Mouse (Mus musculus): ENCODE data around the gene Yipf6.

Gene Yipf6

DNA sequence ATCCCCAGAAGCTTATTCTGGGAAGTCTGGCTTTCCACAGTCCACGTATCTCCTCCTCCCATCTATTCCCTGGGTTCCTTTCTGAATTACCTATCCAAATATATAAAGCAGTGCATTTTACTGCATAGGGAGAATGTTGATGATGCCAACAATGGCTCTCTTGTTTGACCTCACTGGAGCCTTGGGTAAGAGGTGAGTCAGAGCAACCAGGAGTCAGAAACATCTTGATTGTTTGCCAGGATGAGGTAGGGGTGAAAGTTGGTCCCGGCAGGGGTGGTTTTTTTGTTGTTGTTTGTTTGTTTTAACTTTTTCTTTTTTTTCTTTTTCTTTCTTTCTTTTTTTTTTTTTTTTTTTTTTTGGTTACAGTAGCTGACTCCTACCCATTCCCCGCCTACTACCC is at the start of gene Yipf6:
Yipf6 (plus strand) TSS at position 216 of the 400 bp plus-strand sequence.
- in situ Hi-C loops (cut with MboI; ENCODE audit: unreplicated experiment in 2 of 2): loop anchor here in 1 of 2 experiments (25.0 kb wide), 1 partner anchor 649 kb away; no protein-coding TSS in a partner anchor

DNA sequence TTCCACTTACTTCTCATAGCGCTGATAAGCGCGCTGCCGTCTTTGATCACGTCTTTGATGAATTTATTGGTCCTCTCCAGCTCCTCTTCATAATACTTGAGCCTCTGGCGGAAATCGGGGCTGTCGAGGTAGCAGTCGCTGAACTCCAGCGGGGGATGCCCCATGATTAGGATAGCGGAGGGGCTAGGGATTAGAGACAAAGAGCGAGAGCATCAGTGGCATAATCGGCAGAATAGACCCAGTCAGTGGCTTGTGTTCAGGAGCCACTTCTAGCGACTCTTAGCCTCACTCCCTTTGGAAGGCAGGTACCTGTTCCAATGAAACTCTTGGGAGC is 46.1 kb upstream of the Yipf6 start:
- in situ Hi-C loops (cut with MboI; ENCODE audit: unreplicated experiment in 2 of 2): no loop called here

DNA sequence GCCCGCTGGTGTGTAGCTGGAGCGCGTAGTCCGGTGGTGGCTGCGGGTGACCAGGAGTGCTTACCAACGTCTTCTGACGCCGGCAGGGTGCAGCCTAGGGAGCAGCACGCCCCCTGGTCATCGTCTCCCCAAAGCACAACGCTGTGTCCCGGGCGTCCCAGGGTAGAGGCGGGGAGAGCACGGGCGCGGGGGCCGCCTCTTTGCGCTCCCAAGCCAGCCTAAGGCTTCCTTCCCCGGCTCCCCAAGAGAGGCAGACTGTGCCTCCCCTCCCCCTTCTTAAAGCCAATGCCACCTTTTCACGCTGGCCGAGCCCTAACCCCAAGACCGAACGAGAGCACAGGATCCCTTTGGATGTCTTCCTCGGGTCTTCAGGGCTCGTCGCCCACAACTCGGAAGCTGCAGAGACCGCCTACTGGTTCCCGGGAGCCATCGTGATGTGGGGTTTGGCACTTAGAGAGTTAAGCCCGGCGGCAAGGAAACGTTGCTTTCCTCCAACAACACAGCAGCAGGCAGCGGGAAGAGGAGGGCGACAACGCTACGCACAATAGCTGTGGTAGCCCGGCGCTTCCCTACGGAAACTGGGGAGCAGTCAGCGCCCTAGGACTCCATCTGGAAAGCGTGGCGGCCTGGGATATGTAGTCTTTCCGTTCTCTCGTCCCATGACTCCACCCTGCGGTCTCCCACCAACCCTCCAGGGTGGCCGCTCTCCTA is 45.6 kb upstream of the Yipf6 start, which contains the start of gene Ophn1:
Ophn1 (minus strand) TSS at position 620 of the 711 bp plus-strand sequence.
- in situ Hi-C loops (cut with MboI; ENCODE audit: unreplicated experiment in 2 of 2): no loop called here

DNA sequence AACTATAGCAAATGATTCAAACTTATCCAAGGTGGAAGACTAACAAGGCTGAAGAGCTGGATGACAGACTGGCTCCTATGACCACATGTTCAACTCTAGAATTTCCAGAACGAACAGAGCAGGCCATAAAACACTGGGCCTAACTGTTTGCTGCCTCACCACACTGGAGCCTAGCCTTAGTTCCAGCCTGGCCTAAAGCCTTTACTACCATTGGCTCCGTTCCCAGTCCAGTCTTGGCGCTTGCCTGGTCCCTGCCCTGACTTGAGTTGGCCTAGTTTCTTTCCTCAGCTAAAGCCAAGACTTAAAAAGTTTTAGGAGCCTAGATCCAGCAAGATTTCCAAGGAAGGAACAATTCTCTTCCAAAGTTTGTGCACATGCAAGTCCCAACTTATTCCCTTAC is 37.8 kb upstream of the Yipf6 start:
- in situ Hi-C loops (cut with MboI; ENCODE audit: unreplicated experiment in 2 of 2): no loop called here

DNA sequence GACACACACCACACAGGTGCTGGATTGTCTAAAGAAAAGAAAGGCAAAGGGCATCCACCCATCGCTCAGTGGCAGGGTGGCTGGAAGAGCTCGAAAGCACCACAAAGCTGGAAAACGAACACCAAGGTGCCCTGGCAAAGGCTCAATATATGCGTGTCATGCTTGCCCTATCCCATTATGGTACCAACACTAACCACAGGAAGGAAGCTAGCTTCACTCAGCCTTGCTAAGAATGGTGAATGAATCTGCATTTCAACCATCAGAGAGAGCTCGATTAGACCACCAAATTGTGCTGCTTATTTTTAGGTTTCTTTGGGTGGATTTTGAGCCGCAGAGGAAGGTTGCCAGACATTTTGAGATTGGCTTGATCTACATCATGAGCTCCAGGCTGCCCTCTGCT is 31.9 kb upstream of the Yipf6 start:
- in situ Hi-C loops (cut with MboI; ENCODE audit: unreplicated experiment in 2 of 2): no loop called here

DNA sequence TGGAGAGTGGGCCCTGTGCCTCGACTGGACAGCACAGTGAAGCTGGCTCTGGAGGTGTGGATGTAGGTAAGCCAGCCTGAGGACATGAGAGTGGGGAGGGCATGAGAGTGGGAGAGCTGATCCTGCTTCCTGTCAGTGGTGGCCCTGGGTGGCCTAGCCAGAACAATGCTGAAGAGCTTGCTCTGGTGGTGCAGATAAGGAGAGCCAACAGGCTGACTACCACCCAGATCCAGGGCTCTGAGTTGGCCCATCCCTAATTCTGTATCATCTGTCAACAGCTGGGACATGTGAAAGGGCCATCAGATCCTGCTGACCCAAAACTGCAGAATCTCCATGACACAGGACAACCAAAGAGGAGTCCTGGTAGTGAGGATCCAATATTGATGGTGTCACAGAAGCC is 27.2 kb upstream of the Yipf6 start:
- in situ Hi-C loops (cut with MboI; ENCODE audit: unreplicated experiment in 2 of 2): no loop called here

DNA sequence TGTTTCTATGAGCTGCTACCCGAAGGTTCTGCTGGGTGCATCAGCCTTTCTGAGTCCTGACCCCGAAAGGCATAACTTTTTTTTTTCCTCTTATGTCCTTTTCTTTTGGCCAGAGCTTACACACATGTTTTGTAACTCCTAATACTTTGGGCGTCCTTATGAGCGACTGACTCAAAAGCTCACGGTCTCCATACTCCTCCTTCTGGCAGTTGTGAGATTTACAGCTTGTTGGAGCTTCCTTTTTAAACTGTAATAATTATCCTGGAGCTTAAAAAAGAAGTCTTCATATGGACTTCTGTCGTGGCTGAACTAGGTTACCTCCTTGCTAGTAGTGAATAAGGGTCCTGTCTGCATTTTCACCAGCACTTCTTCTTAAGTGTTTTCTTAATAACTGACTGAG is 16.7 kb upstream of the Yipf6 start:
- in situ Hi-C loops (cut with MboI; ENCODE audit: unreplicated experiment in 2 of 2): loop anchor here in 1 of 2 experiments (5.0 kb wide), 1 partner anchor 217 kb away; no protein-coding TSS in a partner anchor

DNA sequence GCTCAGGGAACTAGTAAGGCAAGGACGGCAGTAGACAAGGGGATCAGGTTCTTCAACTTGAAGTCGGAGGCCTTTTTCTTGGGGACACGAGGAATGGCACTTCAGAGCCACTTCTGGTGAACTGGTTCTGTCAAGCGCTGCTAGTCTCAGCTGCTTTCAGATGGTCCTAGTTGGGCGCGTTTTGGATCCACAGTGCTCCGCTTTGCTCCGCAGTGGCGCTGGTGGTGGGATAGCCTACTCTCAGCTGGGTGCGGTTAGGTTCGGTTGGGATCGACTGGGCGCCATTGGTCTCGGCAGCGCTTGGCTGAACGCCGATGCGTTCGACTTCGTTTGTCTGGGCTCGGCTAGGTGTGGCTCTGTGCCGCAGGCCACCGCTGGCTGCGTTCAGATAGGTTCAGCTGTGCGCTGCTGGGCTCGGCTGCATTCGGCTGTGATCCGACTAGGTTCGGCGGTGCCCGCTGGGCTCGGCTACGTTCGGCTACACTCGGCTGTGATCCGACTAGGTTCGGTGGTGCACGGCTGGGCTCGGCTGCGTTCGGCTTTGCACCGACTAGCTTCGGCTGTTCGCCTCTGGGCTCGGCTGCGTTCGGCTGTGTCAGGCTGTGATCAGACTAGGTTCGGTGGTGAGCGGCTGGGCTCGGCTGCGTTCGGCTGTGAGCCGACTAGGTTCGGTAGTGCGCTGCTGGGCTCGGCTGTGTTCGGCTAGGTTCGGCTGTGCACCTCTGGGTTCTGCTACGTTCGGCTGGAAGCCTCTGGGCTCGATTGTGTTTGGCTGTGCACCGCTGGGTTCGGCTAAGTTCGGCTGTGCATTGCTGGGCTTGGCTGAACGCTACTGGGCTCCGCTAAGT is 815 bp downstream of the Yipf6 start:
- in situ Hi-C loops (cut with MboI; ENCODE audit: unreplicated experiment in 2 of 2): loop anchor here in 1 of 2 experiments (25.0 kb wide), 1 partner anchor 650 kb away; no protein-coding TSS in a partner anchor

DNA sequence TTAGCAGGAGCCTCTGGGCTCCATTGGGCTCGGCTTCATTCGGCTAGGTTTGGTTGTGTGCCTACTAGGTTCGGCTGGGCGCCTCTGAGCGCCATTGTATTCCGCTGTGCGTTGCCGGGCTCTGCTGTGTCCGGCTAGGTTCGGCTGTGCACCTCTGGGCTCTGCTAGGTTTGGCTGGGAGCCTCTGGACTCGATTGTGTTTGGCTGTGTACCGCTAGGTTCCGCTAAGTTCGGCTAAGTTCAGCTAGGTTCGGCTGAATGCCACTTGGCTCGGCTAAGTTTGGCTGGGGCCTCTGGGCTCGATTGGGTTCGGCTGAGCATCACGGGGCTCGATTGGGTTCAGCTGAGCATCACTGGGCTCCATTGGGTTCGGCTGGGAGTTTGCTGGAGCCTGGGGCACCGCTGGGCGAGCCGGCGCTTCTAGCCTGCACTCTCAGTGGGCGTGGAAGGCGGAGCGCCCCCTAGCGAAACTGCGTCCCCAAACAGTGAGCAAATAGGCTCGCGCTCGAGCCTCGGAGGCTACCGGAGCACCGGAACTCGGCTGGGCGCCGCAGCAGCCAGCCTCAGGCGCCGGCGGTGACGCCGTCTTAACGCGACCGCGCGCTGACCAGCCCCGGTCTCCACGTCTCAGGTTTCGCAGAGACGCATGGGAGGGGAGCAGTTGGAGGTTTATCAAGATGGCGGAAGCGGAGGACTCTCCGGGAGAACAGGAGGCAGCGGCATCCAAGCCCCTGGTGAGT is 1.6 kb downstream of the Yipf6 start:
- in situ Hi-C loops (cut with MboI; ENCODE audit: unreplicated experiment in 2 of 2): loop anchor here in 1 of 2 experiments (25.0 kb wide), 1 partner anchor 650 kb away; no protein-coding TSS in a partner anchor

DNA sequence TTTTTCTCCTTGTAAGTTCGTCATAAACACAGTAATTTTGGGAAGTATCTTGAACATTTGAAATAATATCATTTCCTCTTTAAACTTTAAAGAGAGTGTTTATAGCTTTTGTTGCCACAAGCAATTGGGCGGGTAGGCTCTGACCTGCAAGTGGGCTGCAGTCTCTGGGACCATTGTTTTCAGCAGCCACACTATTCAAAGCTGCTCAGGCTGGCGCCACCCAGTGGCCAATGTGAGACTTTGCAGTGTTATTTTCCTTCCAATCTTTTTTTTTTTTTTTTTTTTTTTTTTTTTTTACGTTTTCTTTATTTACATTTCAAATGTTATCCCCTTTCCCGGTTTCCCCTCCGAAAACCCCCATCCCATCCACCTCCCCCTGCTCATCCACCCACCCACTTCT is 17.8 kb downstream of the Yipf6 start:
- in situ Hi-C loops (cut with MboI; ENCODE audit: unreplicated experiment in 2 of 2): no loop called here

DNA sequence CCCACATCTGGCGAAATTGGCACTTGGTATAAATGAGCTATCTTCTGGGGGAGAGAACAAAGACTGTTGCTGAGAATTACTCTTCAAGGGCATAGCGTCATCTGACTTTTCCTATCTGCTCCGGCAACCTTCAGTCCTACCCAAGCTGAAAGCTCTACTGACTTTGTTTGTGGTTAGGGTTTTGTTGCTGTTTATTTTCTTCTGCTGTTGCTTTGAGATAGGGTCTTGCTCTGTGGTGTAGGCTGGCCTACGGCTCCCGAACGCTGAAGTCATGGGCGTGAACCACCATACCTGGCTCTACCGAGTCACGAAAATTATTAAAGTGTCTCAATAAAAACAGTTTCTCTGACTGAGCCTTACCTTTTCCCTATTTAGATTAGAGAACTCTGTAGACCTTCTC is 22.2 kb downstream of the Yipf6 start:
- in situ Hi-C loops (cut with MboI; ENCODE audit: unreplicated experiment in 2 of 2): no loop called here

DNA sequence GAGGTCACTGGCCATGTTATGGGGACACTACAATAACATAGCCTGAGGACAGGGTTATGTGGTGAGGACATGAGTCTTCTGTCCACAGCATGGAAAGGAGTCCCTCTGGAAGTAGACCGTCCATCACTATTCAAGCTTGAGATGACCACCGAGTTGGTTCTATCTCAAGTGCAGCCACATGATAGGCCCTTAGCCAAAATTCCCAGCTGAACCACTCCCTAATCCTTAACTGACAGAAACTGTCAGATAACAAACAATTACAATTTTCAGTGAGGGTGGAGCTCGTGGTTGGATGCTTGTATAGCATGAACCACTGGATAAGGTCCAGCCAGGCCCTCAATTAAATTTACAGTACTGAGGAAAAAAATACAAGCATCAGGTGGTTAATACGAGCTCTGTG is 22.9 kb downstream of the Yipf6 start:
- in situ Hi-C loops (cut with MboI; ENCODE audit: unreplicated experiment in 2 of 2): no loop called here

DNA sequence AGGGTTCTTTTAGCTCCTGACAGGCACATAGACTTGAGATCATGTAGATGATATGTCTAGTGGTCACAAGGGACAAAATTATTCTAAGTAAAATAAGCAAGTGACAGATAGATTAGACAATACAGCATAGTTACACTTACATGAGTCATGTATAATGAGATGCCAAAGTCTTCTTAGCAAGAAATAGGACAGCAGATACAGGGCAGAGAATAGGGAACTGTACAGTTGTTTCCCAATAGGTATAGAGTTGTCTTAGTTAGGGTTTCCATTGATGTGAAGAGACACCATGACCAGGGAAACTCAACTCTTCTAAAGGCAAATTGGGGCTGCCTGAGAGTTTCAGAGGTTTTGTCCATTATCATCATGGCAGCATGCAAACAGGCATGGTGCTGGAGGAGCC is 27.6 kb downstream of the Yipf6 start:
- in situ Hi-C loops (cut with MboI; ENCODE audit: unreplicated experiment in 2 of 2): no loop called here

DNA sequence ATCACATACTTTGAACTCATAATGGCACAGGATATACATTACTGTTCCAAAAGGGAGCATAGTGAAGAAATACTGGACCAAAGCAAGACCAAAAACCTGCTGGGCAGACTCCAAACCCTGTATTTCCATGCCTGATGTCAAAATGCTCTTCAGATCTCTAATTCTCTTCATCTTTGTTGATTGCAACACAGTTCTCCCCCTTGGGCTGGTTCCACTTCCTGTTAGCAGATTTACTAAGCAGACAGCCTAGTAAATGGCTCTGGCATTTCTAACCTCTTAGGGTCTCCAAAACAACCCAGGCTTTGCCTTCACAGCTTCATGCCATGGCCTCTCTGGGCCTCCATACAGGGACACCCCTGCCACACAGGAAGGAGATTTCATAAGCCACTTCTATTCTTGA is 28.4 kb downstream of the Yipf6 start:
- in situ Hi-C loops (cut with MboI; ENCODE audit: unreplicated experiment in 2 of 2): no loop called here

DNA sequence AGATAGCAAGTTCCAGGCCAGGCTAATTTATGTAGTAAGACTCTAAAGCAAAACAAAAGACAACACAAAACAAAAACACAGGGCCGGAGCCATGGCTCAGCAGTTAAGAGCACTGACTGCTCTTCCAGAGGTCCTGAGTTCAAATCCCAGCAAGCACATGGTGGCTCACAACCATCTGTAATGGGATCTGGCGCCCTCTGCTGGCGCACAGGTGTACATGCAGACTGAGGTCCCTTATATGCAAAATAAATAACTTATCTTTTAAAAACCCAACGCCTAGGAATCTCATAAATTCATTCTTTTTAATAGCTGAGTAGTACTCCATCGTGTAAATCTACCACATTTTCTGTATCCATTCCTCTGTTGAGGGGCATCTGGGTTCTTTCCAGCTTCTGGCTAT is 50.5 kb downstream of the Yipf6 start:
- in situ Hi-C loops (cut with MboI; ENCODE audit: unreplicated experiment in 2 of 2): loop anchor here in 1 of 2 experiments (25.0 kb wide), 1 partner anchor 1549 kb away; no protein-coding TSS in a partner anchor

DNA sequence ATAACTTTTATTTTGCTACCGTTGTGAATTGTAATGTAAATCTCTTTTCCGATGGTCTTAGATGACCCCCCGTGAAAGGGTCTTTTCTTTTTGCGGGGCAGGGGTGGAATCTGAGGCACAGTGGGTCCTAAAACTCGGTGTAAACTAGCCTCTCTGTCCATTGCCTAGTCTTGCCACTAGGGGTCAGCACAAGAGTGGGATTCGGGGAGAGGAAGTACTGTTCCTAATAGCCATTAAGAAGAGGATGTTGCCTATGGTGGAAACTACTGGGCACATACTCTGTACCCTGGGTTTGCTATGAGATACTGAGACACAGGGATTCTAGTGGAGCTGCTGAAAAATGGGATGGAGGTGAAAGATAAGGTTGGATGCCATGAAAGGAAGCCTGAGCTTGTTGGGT is 53.5 kb downstream of the Yipf6 start:
- in situ Hi-C loops (cut with MboI; ENCODE audit: unreplicated experiment in 2 of 2): loop anchor here in 1 of 2 experiments (25.0 kb wide), 1 partner anchor 1552 kb away; no protein-coding TSS in a partner anchor
